Mouse (Mus musculus): ENCODE measurements around the gene Ccdc169.

GRCm38 (mm10) chr3:55115071-55115470 is 22.1 kb upstream of the Ccdc169 start:
- peak; percentile 37 for TF ChIP-seq CTCF (IDR thresholded peaks at IDR 0.05)
- TF ChIP-seq EP300 (IDR thresholded peaks at IDR 0.05), result no peak

All from lung, postnatal 0 days (tissue).